Mouse (Mus musculus): ENCODE data around the gene Ahsa1.
A peak's percentile ranks its signal among the peaks of the same experiment; 100 is the strongest.
"Not testable (repeated sequence)": the region's sequence is repeated elsewhere in the genome, so short reads cannot be mapped to it uniquely, and the experiment has no call there.

Gene Ahsa1

DNA sequence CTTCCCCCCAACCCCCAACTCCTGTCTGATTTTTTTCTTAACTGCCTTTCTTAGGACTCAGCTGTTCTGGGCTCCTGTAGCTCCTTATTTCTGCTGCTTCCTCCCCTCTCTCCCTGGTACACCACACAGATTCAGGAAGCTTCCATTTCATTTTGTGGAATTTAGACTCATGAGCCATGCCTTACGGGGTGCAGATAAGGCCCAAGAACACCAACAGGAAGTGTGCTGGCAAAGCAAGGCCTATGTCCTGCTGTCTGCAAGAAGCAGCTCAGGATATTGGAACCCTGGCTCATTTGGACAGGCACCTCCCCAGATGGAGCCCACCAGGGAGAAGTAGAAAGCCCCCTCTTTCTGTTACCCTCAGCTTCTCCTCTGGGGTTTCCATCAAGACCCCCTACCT lies 15.5 kb downstream of the Ahsa1 start:
- DNase-seq (ENCODE audit: low read depth, low spot score), result no peak

DNA sequence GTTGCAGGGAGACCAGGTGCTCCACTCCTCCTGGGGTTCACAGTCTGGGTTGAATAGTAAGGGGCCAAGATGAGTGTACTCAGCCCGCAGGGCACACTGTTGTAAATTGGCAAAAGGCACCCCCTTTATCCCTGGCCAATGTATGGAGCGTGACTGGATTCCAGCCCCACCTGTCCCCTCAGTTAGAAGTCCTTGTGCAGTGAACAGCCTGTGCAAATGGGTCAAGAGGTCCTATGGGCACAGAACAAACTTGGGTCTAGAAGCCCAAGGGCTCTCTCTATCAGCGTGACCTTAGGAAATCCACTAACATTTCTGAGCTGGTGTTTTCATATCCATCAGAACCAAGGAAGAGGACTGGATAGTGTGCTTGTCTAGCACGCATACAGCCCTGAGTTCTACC lies 16.5 kb downstream of the Ahsa1 start:
- no peak for DNase-seq (ENCODE audit: low read depth, low spot score)

DNA sequence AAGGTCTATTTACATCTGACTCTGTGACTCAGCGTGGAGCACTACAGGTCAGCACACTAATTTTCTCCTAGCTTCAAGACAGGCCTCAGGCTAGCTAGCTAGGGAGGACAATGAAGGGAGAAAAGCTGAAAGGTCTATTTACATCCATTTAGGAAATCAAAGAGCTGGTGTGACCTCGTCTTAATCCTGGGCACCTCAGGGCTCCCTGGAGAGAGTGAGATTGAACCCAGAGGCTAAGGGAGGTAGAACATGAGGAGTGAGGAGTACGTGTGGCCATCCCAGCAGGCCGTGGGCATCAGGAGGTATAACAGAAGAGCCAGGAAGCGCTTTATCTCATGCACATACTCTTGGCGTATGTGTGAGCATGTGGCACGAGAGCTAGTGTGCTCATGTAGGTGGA lies 17.4 kb downstream of the Ahsa1 start:
- no peak for DNase-seq (ENCODE audit: low read depth, low spot score)

DNA sequence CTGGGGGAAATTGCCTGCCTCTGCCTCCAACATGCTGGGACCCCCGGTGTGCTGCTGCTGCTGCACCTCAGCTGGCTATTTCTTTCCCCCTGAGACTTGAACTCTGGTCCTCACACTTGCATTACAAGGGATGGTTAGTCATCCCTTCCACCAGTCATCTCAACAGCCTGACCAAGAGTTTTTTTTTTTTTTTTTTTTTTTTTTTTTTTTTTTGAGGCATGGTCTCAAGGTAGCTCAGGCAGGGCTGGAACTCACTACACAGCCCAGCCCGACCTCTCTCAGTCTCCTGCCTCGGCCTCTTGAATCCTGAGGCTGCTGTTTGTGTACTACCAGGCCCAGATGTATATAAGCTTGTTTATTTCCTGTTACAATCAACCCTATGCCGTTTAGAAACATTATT lies 18.0 kb downstream of the Ahsa1 start:
- no peak for DNase-seq (ENCODE audit: low read depth, low spot score)

DNA sequence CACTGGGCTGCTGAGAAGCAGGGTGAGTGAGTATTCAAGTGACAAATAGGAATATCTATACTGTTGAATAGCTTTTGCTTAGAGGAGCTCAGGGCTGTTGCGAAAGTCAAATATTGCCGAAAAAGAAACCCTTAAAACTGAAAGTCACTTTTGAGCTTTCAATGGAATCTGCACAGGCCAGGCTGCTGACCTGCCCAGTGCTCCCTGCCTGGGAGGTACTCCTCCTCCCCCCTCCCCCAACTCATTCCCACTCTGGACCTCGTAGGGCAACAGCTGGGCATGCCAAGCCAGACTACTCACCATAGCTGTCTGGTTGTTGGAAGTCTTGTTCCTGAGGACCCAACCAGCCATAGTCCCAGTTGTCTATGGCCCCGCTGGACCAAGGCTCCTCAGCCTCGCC lies 18.4 kb downstream of the Ahsa1 start:
- no peak for DNase-seq (ENCODE audit: low read depth, low spot score)

DNA sequence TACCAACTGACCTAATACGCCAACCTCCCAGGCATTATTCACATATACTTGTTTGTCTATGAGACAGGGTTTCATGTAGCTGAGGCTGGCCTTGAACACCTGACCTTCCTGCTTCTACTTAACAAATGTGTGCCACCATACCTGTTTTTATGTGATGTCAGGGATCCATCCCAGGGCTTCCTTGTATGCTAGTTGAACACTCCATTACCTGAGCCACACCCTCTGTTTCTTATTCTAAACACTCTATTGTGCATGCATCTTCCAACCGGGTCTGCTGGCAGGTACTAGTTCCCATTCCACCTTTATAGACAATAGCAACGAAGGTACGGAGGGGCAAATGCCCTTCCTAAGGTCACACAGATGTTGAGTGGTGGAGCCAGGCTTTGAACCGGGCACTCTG lies 22.8 kb downstream of the Ahsa1 start:
- peak; percentile 88 for DNase-seq (ENCODE audit: low read depth, low spot score)

DNA sequence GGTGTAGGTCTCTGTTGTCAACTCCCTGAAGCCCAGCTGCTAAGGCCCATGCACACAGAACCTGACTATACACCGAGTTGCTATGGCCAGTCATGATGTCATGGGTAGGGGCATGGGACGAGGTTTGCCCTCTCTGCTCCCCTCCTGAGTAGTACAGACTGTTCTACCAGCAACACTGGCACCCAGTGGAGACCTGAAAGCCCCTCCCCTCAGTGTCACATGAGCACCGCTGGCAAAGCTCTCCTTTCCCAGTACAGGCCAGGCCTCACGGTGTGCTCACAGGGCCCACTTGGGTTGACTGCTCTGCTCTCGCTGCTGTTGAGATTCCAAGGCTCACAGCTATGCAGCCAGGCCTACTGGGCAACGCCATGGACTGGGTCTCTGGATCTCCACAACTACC lies 27.7 kb downstream of the Ahsa1 start:
- DNase-seq (ENCODE audit: low read depth, low spot score), result no peak

DNA sequence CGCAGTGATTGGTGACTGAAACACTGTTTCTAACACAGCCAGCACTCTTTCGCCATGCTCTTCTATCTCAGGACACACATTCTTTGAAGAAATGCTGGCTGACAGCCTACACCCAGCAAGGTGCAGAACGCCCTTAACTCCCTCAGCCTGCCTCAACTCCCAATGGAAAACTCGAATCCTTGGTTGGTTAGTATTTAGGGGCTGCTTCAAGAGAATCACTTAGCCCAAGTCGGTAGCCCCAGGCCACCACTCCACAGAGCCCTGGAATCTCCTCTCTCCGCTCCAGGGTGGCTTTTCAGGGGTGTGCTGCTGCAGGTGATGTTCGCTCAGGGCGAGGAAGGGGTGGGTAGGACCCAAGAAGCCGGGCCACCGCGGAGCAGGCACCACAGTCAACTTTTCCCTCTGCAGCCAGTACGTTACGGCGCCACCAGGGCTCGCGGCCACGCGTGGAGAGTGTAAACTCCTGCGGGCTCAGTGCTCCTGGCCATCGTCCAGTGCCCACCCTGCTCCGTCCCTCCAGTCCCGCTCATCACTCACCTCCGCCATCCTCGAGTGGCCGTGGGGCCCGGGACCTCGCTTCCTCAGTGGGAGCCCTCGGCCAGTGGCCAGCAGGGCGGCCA lies 32.9 kb downstream of the Ahsa1 start:
- DNase-seq (ENCODE audit: low read depth, low spot score), result no peak

DNA sequence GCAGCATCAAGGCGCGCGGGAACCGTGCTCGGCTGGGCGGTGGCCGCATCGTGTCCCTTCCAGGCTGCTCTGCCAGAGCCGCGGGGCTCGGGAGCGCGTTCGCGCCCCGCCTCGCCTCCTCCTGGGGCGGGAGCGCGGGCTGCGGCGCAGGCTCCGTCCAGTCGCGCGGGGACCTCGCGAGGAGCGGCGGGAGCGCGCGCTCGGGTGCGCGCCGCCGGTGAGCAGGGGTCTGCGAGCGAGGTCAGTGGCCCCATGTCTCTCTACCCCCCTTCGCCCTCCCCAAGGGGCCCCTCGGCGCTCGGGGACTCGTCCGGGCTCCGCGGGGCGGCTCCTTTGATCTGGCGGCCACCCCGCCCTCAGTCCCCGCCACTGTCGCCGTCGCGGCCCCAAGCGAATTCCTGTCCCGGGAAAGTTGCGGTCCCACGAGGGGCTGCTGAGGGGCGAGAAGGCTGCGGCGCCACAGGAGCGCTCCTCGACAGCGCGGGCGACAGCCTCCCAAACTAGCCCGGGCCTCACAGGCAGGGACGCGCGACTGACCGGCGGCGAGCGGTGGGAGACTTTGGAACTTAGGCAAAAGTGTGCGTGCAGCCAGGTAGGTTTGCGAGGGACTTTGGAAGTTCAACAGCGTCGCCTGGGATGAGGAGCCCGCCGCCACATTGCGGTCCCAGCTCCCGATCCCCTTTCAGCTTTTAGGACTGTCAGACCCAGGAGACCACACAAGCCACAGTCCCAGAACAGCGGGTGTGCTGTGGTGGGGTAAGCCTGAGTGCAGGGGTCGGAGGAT lies 33.6 kb downstream of the Ahsa1 start, which contains the start of gene Ism2:
Gene Ism2 (minus strand): TSS at position 49 of the 784 bp plus-strand sequence.
- no peak for DNase-seq (ENCODE audit: low read depth, low spot score)

DNA sequence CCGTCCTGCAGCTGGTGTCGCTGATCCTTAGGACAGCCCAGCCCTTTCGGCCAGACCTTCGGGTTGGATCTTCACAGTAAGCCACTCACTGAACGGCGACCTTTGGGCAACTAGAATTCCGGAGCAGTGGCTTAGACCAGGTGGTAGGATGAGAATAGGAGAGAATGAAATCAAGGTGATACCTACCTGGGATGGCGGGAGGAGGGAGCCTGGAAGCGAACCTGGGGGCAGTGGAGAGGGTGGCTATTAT lies 34.1 kb downstream of the Ahsa1 start:
- DNase-seq (ENCODE audit: low read depth, low spot score), result no peak

DNA sequence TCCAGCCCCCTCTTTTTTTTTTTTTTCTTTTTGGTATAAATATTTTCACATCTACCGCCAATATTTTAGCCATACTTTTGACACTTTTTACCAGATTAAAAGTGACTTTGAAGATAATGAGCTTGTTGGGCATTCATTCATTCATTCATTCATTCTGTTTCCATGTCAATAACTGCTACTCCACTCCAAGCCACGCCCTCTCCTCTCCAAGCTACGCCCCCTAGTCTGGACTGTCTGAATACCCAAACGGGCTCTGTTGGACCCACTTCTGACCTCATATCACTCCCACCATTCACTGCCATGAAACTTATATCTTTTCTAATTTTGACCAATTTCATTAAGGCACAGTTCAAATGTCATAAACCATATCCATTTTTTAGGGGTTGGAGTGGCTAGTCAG lies 34.9 kb downstream of the Ahsa1 start:
- DNase-seq (ENCODE audit: low read depth, low spot score), result no peak

DNA sequence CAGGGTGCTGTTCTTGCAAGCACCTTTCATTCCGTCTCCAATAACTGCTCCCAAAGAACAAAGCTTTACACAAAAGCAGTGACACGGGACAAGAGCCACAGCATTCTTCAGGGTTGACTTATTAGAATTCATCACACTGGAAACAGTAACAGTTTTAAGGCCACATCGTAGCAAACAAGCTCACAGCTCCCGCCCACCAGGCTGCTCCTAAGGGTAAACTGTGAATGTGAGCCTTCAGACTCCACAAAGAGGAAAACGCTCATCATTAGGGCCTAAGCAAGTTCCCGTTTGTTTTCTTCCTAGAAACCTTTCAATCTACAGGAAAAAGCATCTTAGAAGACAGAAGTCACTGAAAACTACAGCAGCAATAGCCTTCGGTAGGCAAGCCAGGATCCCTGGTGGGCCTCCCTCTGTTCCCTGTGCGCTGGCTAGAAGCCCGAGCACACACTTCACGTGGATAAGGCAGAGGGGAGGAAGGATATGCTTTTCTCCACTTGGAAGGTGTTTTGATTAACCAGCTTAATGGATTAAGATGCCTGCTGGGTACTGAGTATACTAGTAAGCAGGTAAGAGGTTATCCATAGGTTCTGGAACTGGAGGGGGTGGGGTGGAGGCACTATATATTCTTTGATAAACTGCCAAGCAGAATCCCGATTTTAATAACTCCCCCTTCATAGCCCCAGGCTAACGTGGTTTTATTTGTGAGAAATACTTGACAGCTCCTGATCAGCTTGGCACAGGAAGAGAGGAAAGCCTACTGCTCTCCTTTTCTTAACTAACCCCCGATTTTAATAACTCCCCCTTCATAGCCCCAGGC lies 39.7 kb downstream of the Ahsa1 start:
- no peak for DNase-seq (ENCODE audit: low read depth, low spot score)

DNA sequence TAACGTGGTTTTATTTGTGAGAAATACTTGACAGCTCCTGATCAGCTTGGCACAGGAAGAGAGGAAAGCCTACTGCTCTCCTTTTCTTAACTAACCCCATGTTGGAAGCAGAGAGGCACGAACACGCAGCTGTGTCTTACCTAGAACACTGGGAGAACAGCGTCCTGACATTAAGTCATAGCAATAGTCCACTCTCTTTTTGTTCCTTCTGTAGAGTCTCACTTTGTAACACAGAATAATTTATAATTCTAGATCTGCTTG lies 40.2 kb downstream of the Ahsa1 start:
- not testable (repeated sequence) for DNase-seq (ENCODE audit: low read depth, low spot score)

DNA sequence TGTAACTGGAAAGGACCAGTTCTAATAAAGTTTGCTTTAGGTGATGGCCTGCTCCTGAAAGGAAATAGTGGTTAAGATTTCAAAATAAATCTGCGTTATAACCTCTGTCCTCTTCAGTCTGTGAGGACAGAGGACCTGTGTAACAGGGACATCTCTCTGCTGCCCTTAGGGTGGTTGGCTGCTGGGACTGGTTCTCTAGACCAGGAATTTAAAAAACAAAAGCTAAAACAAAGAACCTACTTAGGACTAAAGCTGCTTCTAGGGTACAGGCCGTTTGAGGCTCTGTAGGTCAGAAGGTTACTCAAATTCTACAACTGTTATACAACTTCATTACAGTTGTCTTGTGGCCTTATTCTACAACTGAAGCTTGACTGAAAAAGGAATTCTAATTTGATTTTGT lies 46.8 kb downstream of the Ahsa1 start:
- DNase-seq (ENCODE audit: low read depth, low spot score), result peak; percentile 63

DNA sequence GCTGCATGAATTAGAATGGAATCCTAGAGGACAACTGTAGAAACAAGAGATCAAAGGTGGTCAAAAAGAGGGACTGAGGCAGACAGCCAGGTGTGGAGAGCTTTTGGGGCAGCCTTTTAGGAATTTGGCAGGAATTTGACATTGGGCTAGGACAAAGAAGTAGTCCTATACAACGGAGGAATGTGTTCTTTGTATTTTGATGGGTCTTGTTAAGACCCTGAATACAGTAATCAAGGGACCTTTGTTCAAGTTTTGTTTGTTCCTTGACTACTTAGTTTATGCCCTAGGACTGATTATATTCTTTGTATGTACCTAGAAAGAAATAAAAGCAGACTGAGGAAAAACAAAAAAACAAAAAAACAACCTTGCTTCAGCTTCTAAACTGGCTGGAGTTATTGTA lies 51.7 kb downstream of the Ahsa1 start:
- DNase-seq (ENCODE audit: low read depth, low spot score), result peak; percentile 97

DNA sequence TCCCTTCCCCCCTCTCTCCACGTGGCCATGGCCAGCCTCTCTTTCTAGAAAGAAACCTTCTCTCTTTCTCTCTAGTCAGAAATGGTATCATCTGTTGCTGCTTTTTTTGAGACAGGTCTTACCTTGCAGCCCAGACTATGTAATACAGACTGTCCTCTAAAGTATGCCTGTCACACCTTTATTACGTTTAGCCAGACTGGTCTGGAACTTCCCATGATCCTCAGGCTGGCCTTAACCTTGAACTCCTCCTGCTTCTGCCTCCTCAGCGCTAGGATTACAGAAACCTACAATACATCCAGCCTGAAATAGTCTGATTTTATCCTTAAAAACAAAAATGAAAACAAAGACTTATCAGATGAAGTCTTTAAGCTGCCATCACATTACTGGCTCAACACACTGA lies 53.0 kb downstream of the Ahsa1 start:
- peak; percentile 57 for DNase-seq (ENCODE audit: low read depth, low spot score)
